Mouse (Mus musculus) MEL (cell line): Measurements from ENCODE around the gene Timm22.

ENCODE experiments used
- CHD1 ChIP-seq: IDR thresholded peaks from 2 replicates; pipeline ENCODE4 v1.6.1; 2012; ENCODE audit warnings: low read depth, mild to moderate bottlenecking, inconsistent platforms, low read length, improper control_type of control experiment
- CTCF ChIP-seq, 3 experiments: IDR thresholded peaks in 2 of 3; conservative IDR thresholded peaks in 1 of 3; 2 replicates each; pipeline ENCODE4 v1.5.1; 2011 to 2012; ENCODE audit warnings: low read length in 3 of 3, low read depth in 2 of 3, mild to moderate bottlenecking in 2 of 3, improper control_type of control experiment in 1 of 3, inconsistent platforms in 1 of 3, mixed read lengths in 1 of 3, moderate library complexity in 1 of 3; ENCODE audit not compliant: control insufficient read depth in 1 of 3, insufficient read depth in 1 of 3, poor library complexity in 1 of 3, severe bottlenecking in 1 of 3
- GABPA ChIP-seq: IDR thresholded peaks from 2 replicates; pipeline ENCODE4 v1.6.1; 2012; ENCODE audit warnings: low read depth, mild to moderate bottlenecking, inconsistent platforms, low read length, improper control_type of control experiment, moderate library complexity
- HCFC1 ChIP-seq: IDR thresholded peaks from 2 replicates; pipeline ENCODE4 v1.6.1; 2012; ENCODE audit warnings: low read depth, mild to moderate bottlenecking, inconsistent platforms, low read length, improper control_type of control experiment, moderate library complexity
- MAX ChIP-seq: IDR thresholded peaks from 2 replicates; pipeline ENCODE4 v1.6.1; 2011; ENCODE audit warnings: low read length, improper control_type of control experiment
- NELFE ChIP-seq: IDR thresholded peaks from 2 replicates; pipeline ENCODE4 v1.6.1; 2011; ENCODE audit warnings: low read depth, low read length, improper control_type of control experiment
- POLR2A ChIP-seq, 2 experiments: IDR thresholded peaks; 2 replicates each; pipeline ENCODE4 v1.6.1; 2011 to 2012; ENCODE audit warnings: low read length in 2 of 2, mild to moderate bottlenecking in 2 of 2, control low read depth in 1 of 2, improper control_type of control experiment in 1 of 2, low read depth in 1 of 2, moderate library complexity in 1 of 2; ENCODE audit not compliant: control insufficient read depth in 1 of 2, insufficient read depth in 1 of 2, poor library complexity in 1 of 2
- RAD21 ChIP-seq: IDR thresholded peaks from 2 replicates; pipeline ENCODE4 v1.6.1; 2011; ENCODE audit warnings: mild to moderate bottlenecking, low read depth, low read length, improper control_type of control experiment
- SIN3A ChIP-seq: IDR thresholded peaks from 2 replicates; pipeline ENCODE4 v1.6.1; 2012; ENCODE audit warnings: low read length, improper control_type of control experiment, inconsistent platforms
- TBP ChIP-seq: IDR thresholded peaks from 2 replicates; pipeline ENCODE4 v1.8.0; 2011; ENCODE audit warnings: low read depth, low read length, improper control_type of control experiment
- TCF12 ChIP-seq: IDR thresholded peaks from 2 replicates; pipeline ENCODE4 v1.6.1; 2014; ENCODE audit warnings: low read depth, mild to moderate bottlenecking, inconsistent platforms, low read length, improper control_type of control experiment, moderate library complexity
- USF1 ChIP-seq: IDR thresholded peaks from 2 replicates; pipeline ENCODE4 v1.6.1; 2014; ENCODE audit warnings: low read depth, mild to moderate bottlenecking, inconsistent platforms, low read length, improper control_type of control experiment, moderate library complexity
- ZKSCAN1 ChIP-seq: IDR thresholded peaks from 2 replicates; pipeline ENCODE4 v1.6.1; 2012; ENCODE audit warnings: low read depth, mild to moderate bottlenecking, inconsistent platforms, low read length, improper control_type of control experiment, moderate library complexity
- ZNF384 ChIP-seq: IDR thresholded peaks from 2 replicates; pipeline ENCODE4 v1.6.1; 2012; ENCODE audit warnings: low read depth, mild to moderate bottlenecking, inconsistent platforms, low read length, improper control_type of control experiment

- TF ChIP-seq POLR2A (IDR thresholded peaks at IDR 0.05; ENCODE audit: control insufficient read depth in 1 of 2, insufficient read depth in 1 of 2, low read depth in 1 of 2, low read length in 2 of 2, poor library complexity in 1 of 2) (no peak), GABPA (no peak), TBP (no peak), USF1 (0 out of 2 replicates have a peak, but pooled peaks have one; percentile 29), TCF12 (no peak), SIN3A (no peak), CHD1 (no peak), NELFE (no peak), RAD21 (no peak), HCFC1 (no peak), MAX (no peak), CTCF (IDR thresholded peaks at IDR 0.05 in 2 of 3, conservative IDR thresholded peaks at IDR 0.05 in 1 of 3; ENCODE audit: control insufficient read depth in 1 of 3, insufficient read depth in 1 of 3, low read depth in 2 of 3, low read length in 3 of 3, poor library complexity in 1 of 3, severe bottlenecking in 1 of 3) (no peak), ZNF384 (no peak), ZKSCAN1 (no peak)
These were observed 32.9 kb downstream of the Timm22 start for GRCm38 (mm10) chr11:76439666-76440065.
